Comparison of ENCODE assay signal across 9 mouse cellular contexts in the genomic region with DNA sequence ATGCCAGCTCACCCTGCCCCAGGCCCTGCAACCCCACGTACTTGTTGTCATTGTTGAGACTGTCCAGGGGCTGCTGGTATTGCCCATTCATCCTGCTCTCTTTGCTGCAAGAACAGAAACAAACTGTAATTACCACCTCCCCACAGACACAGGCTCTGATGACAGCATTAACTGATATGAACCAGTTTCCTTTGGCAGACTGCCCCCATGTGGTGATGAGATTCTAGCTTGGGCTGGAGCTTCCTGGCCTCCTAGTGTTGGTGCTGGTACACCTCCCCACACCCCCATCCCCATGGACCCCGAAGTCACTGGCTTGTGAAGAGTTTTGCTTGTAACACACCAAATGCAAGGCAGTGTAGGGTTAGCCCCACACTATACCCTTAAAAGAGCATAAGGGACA. TPM values are rescaled to one million over a fixed set of nuclear protein-coding genes. Genes with fewer than 3 reads are reported as not detected.
DNase-seq lines count a peak whose midpoint lies in the region; ATAC-seq and TF ChIP-seq lines count a peak whose summit lies in the region.
"Had no signal": no experiment of that assay in that cellular context is flagged by ENCODE, and none has a peak within 500 bp of the region (broad histone marks: within the 10 kb centered on the region; RNA-seq: fewer than 3 reads in every experiment).

No protein-coding gene starts in this region.

- H3K4me1 ChIP-seq in kidney, adult 2 months (ENCODE audit: control insufficient read depth, insufficient read depth, low read length) = no peaks in the 10 kb centered on the region
- H3K4me1 ChIP-seq in kidney, embryonic 14.5 days (ENCODE audit: control insufficient read depth, insufficient read depth, low read length) = no peaks in the 10 kb centered on the region
- no peaks in the 10 kb centered on the region for H3K4me1 ChIP-seq in MEL (ENCODE audit: control insufficient read depth in 1 of 2, insufficient read depth in 2 of 2, low read length in 2 of 2)
- no peaks in the 10 kb centered on the region for H3K4me1 ChIP-seq in midbrain, embryonic 15.5 days

- TF ChIP-seq CTCF in kidney, adult 2 months (conservative IDR thresholded peaks at IDR 0.05; ENCODE audit: insufficient read depth, insufficient read length, low read depth, low read length) = peak; percentile 40
- peak; percentile 28 to 80 (median 71) for TF ChIP-seq CTCF in MEL (IDR thresholded peaks at IDR 0.05 in 2 of 3, conservative IDR thresholded peaks at IDR 0.05 in 1 of 3; ENCODE audit: control insufficient read depth in 1 of 3, insufficient read depth in 1 of 3, low read depth in 2 of 3, low read length in 3 of 3, poor library complexity in 1 of 3, severe bottlenecking in 1 of 3)

- H3K27me3 ChIP-seq in kidney, adult 2 months (replicated peaks; ENCODE audit: control insufficient read depth, insufficient read depth, low read length) = no peaks in the 10 kb centered on the region
- no peaks in the 10 kb centered on the region for H3K27me3 ChIP-seq in kidney, embryonic 14.5 days (ENCODE audit: control insufficient read depth, insufficient read depth, low read length)
- no peaks in the 10 kb centered on the region for H3K27me3 ChIP-seq in MEL (ENCODE audit: control insufficient read depth in 1 of 2, insufficient read depth in 2 of 2, low read length in 2 of 2)
- no peaks in the 10 kb centered on the region for H3K27me3 ChIP-seq in midbrain, embryonic 15.5 days (replicated peaks)

- H3K27ac ChIP-seq in kidney, adult 2 months (ENCODE audit: insufficient read depth, low read depth, low read length) = no peak overlapping the region
- H3K27ac ChIP-seq in kidney, embryonic 14.5 days (ENCODE audit: low read depth, low read length) = no peak overlapping the region
- no peak overlapping the region for H3K27ac ChIP-seq in MEL (ENCODE audit: control insufficient read depth, low read depth, low read length)
- H3K27ac ChIP-seq in midbrain, embryonic 15.5 days = no peak overlapping the region

- DNase-seq in kidney, adult 2 months = peak; percentile 34
- DNase-seq in MEL (ENCODE audit: low read depth, low spot score) = peak; percentile 76
- peak; percentile 76 for DNase-seq in adrenal gland, postnatal 14 days
- DNase-seq in left cerebral cortex, postnatal 25 days (ENCODE audit: low spot score in 2 of 2) = peak; percentile 34 to 58
- peak; percentile 65 to 80 for DNase-seq in spleen, postnatal 4 days (ENCODE audit: low spot score in 2 of 2)

- TF ChIP-seq POLR2A in kidney, adult 2 months (IDR thresholded peaks at IDR 0.05; ENCODE audit: low read depth, low read length) = no peak
- no peak for TF ChIP-seq POLR2A in MEL (IDR thresholded peaks at IDR 0.05; ENCODE audit: control insufficient read depth in 1 of 2, insufficient read depth in 1 of 2, low read depth in 1 of 2, low read length in 2 of 2, poor library complexity in 1 of 2)

- intact Hi-C loops in left cerebral cortex, postnatal 25 days (cut with DNase I) = loop anchor here (2.0 kb wide), 1 partner anchor 51 kb away; no protein-coding TSS in a partner anchor

- peaks cover 1% of the 10 kb centered on the region; the same call in 1 of the 2 replicates for H3K36me3 ChIP-seq in kidney, adult 2 months (ENCODE audit: control insufficient read depth, insufficient read depth, low read length)
- peaks cover 94% of the 10 kb centered on the region for H3K36me3 ChIP-seq in kidney, embryonic 14.5 days (ENCODE audit: control insufficient read depth, insufficient read depth, low read length)
- peaks cover 0 to 9% of the 10 kb centered on the region in 2 experiments; a peak in 2 of 4 replicates for H3K36me3 ChIP-seq in MEL (ENCODE audit: control insufficient read depth in 1 of 2, insufficient read depth in 2 of 2, low read length in 2 of 2)
- H3K36me3 ChIP-seq in midbrain, embryonic 15.5 days (replicated peaks) = peaks cover 83% of the 10 kb centered on the region

- 82% methylated on average over 2 of the region's 2 CpGs for WGBS in kidney, adult 2 months
- WGBS in kidney, embryonic 14.5 days = 97% methylated on average over 2 of the region's 2 CpGs
- WGBS in midbrain, embryonic 15.5 days = 90% methylated on average over 2 of the region's 2 CpGs

- no peaks in the 10 kb centered on the region for H3K9me3 ChIP-seq in kidney, embryonic 14.5 days (ENCODE audit: control insufficient read depth, low read length)
- no peaks in the 10 kb centered on the region for H3K9me3 ChIP-seq in MEL (replicated peaks; ENCODE audit: insufficient read depth, low read length)
- no peaks in the 10 kb centered on the region for H3K9me3 ChIP-seq in midbrain, embryonic 15.5 days

- no peak for ATAC-seq in kidney, embryonic 14.5 days (ENCODE audit: low FRiP score, low TSS enrichment)
- ATAC-seq in midbrain, embryonic 15.5 days (replicated peaks) = no peak

- TF ChIP-seq RAD21 in MEL (IDR thresholded peaks at IDR 0.05; ENCODE audit: low read depth, low read length) = peak; percentile 62

- no peak overlapping the region for H3K4me3 ChIP-seq in kidney, adult 2 months (ENCODE audit: insufficient read depth, low read depth, low read length)
- no peak overlapping the region for H3K4me3 ChIP-seq in kidney, embryonic 14.5 days (ENCODE audit: low read length)
- H3K4me3 ChIP-seq in MEL (ENCODE audit: control insufficient read depth in 1 of 2, insufficient read depth in 1 of 2, low read depth in 2 of 2, low read length in 2 of 2) = no peak overlapping the region
- H3K4me3 ChIP-seq in midbrain, embryonic 15.5 days = no peak overlapping the region
- H3K4me3 ChIP-seq: myocyte had no signal

- no peak for TF ChIP-seq EP300 in MEL (IDR thresholded peaks at IDR 0.05; ENCODE audit: low read depth in 1 of 2, low read length in 2 of 2)

- H3K4me2 ChIP-seq in kidney, embryonic 14.5 days (replicated peaks; ENCODE audit: low read depth, low read length) = no peak overlapping the region
- no peak overlapping the region for H3K4me2 ChIP-seq in midbrain, embryonic 15.5 days

- H3K79me2 ChIP-seq in MEL (ENCODE audit: control insufficient read depth, insufficient read depth, low read length, poor library complexity) = no peaks in the 10 kb centered on the region

- no peak overlapping the region for H3K9ac ChIP-seq in kidney, embryonic 14.5 days (ENCODE audit: low read depth, low read length)
- H3K9ac ChIP-seq in MEL (ENCODE audit: control insufficient read depth, low read depth, low read length, poor library complexity, severe bottlenecking) = no peak overlapping the region
- no peak overlapping the region for H3K9ac ChIP-seq in midbrain, embryonic 15.5 days

TF ChIP-seq in MEL, 35 proteins besides CTCF, POLR2A, EP300 and RAD21:
- TF ChIP-seq CHD1 (IDR thresholded peaks at IDR 0.05; ENCODE audit: low read depth, low read length) (no peak), ZC3H11A (IDR thresholded peaks at IDR 0.05; ENCODE audit: low read depth, low read length) (peak; percentile 39; the same call in 1 of the 2 replicates), MEF2A (IDR thresholded peaks at IDR 0.05; ENCODE audit: extremely low read depth, insufficient replicate concordance, low read depth, low read length, poor library complexity, severe bottlenecking) (no peak), KAT2A (conservative IDR thresholded peaks at IDR 0.05; ENCODE audit: low read depth, low read length) (no peak), SMC3 (IDR thresholded peaks at IDR 0.05; ENCODE audit: low read depth, low read length) (peak; percentile 76)

RNA-seq across cellular contexts. Expression of a gene that starts 19.1 kb away (rescaled TPM):
- polyA plus RNA-seq in kidney, adult 2 months (2012; rRNA removed) = 29.2 and 31.1 TPM in 2 replicates
- polyA plus RNA-seq in kidney, embryonic 14.5 days (2014; fragmentation: Nextera tagmentation; extraction: Ambion mirVana) = 96.9 and 182 TPM in 2 replicates
- total RNA-seq in MEL (2012; rRNA removed) = 36.5 and 37.1 TPM in 2 replicates
- polyA plus RNA-seq in MEL (2012; ENCODE audit: insufficient read depth in 1 of 2, insufficient read length in 2 of 2, low read depth in 1 of 2, low replicate concordance in 2 of 2, missing spikeins in 1 of 2) = 100 to 1,000 TPM in 1 of 2 experiments, 10 to 100 TPM in 1; 36.9 to 646 TPM
- 53.0 and 58.2 TPM in 2 replicates for total RNA-seq in adrenal gland, postnatal 14 days (2021)
- total RNA-seq in left cerebral cortex, postnatal 25 days (2021) = 100 to 1,000 TPM; 202 to 220 TPM
- polyA plus RNA-seq in midbrain, embryonic 15.5 days (2015; fragmentation: Nextera tagmentation; extraction: Ambion mirVana) = 442 and 456 TPM in 2 replicates

RNA-seq across cellular contexts. Expression of a gene that starts 29.2 kb away (rescaled TPM):
- polyA plus RNA-seq in kidney, adult 2 months (2012; rRNA removed) = 1.5 and 7.4 TPM in 2 replicates
- polyA plus RNA-seq in kidney, embryonic 14.5 days (2014; fragmentation: Nextera tagmentation; extraction: Ambion mirVana) = 0.70 and 1.2 TPM in 2 replicates
- total RNA-seq in MEL (2012; rRNA removed) = 7.7 and 11.9 TPM in 2 replicates
- polyA plus RNA-seq in MEL (2012; ENCODE audit: insufficient read depth in 1 of 2, insufficient read length in 2 of 2, low read depth in 1 of 2, low replicate concordance in 2 of 2, missing spikeins in 1 of 2) = 10 to 100 TPM in 1 of 2 experiments, not detected in 1; 17.9 TPM
- 0.85 and 3.9 TPM in 2 replicates for total RNA-seq in adrenal gland, postnatal 14 days (2021)
- total RNA-seq in left cerebral cortex, postnatal 25 days (2021) = 1 to 10 TPM; 1.4 to 1.8 TPM
- polyA plus RNA-seq in midbrain, embryonic 15.5 days (2015; fragmentation: Nextera tagmentation; extraction: Ambion mirVana) = 0.57 and 1.1 TPM in 2 replicates

RNA-seq across cellular contexts. Expression of a gene that starts 51.6 kb away (rescaled TPM):
- 1.1 and 1.3 TPM in 2 replicates for polyA plus RNA-seq in kidney, adult 2 months (2012; rRNA removed)
- polyA plus RNA-seq in kidney, embryonic 14.5 days (2014; fragmentation: Nextera tagmentation; extraction: Ambion mirVana) = not detected in 2 replicates
- 0.08 TPM in 1 of 2 replicates, not detected in the other for total RNA-seq in MEL (2012; rRNA removed)
- polyA plus RNA-seq in MEL (2012; ENCODE audit: insufficient read depth in 1 of 2, insufficient read length in 2 of 2, low read depth in 1 of 2, low replicate concordance in 2 of 2, missing spikeins in 1 of 2) = not detected
- total RNA-seq in adrenal gland, postnatal 14 days (2021) = 0.26 TPM in 1 of 2 replicates, not detected in the other
- 1 to 10 TPM; 1.9 to 2.1 TPM for total RNA-seq in left cerebral cortex, postnatal 25 days (2021)
- 0.19 TPM in 1 of 2 replicates, not detected in the other for polyA plus RNA-seq in midbrain, embryonic 15.5 days (2015; fragmentation: Nextera tagmentation; extraction: Ambion mirVana)
- polyA plus RNA-seq: embryonic facial prominence, embryonic 11.5 days had no signal
